Mouse (Mus musculus): ENCODE results near the gene Slc51b. TPM values are rescaled to one million over a fixed set of nuclear protein-coding genes. Genes with fewer than 3 reads are reported as not detected.

Gene Slc51b
- polyA plus RNA-seq, 2 experiments = not detected

DNA sequence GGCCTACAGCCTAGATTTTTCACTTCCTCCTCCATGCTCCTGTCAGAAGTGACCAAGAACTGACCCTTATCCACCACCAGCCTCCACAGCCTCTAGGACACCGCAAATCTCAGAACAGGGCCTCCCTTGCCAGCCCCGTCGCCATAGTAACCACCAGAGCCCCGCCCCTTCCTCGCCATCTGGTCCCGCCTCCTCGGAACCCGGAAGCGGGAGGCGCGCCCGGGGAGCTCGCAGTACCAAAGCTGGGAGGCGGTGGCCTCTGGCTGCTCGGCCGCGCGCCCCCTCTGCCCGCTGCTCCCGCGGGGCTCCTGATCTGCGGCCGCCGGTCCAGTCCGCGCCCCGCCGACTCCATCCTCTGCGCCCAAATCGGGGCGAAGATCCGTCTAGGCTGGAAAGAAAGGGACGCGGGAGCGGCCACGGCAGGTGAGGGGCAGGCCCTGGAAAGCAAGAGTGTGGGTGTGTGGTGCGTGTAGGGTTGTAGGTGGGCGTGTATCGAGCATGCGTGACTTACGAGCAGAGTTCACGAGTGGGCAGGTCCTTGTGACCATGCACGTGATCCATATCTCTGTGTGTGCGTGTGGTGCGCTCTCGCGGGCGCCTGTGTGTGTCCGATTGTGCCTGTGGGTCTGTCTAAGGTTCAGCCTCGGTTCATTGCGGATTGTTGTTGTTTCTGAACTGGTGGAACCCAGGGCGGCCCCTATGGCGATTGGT is 38.1 kb upstream of the Slc51b start, which contains the start of gene Spg21:
Spg21 (plus strand) TSS at position 216 of the 711 bp plus-strand sequence.
- Histone ChIP-seq H3K4me3 (replicated peaks; ENCODE audit: low read length) (peak within 1 kb of the TSS; percentile 87), H3K9ac (ENCODE audit: low read depth, low read length, severe bottlenecking) (peak within 1 kb of the TSS; percentile 75), H3K27me3 (ENCODE audit: control insufficient read depth, insufficient read depth, low read length) (no peaks in the 10 kb centered on the region), H3K27ac (replicated peaks; ENCODE audit: low read depth, low read length) (peak within 1 kb of the TSS; percentile 71), H3K36me3 (ENCODE audit: control insufficient read depth, insufficient read depth, low read length) (peaks cover 7% of the 10 kb centered on the region; the same call in 1 of the 2 replicates), H3K9me3 (ENCODE audit: control insufficient read depth, low read length) (no peaks in the 10 kb centered on the region), H3K4me1 (ENCODE audit: control insufficient read depth, insufficient read depth, low read length) (peaks cover 9% of the 10 kb centered on the region; the same call in 1 of the 2 replicates), H3K4me2 (replicated peaks; ENCODE audit: low read depth, low read length, severe bottlenecking) (peak within 1 kb of the TSS; percentile 72)
- TF ChIP-seq POLR2A (IDR thresholded peaks at IDR 0.05; ENCODE audit: borderline replicate concordance, extremely low read depth, insufficient read depth, insufficient read length) = 0 out of 2 replicates have a peak, but pooled peaks have one; percentile 43
- DNase-seq (ENCODE audit: low spot score) = peak; percentile 92
- under 1% methylated on average over 47 of the region's 53 CpGs for WGBS
- peak; percentile 95 for ATAC-seq (ENCODE audit: low FRiP score, low read depth)

DNA sequence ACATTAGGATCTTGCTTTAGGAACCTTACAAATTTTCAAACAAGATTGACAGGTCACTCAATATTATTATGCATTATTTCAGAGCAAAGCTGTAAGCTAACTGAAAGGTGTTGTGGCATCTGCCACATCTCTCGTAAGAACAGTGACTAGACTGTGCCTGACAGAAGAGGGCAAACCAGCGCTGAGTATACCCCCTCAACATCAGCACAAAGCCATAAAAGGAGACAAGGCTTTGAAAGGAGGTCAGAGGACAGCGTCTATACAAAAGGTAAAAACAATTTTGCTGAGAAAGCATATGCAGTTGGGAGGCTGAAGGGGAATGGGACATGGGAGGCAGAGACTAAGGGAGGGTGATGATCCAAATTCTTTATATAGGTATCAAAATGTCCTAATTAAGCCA is 37.4 kb upstream of the Slc51b start:
- Histone ChIP-seq H3K4me3 (replicated peaks; ENCODE audit: low read length) (peak overlapping the region; percentile 87), H3K4me1 (ENCODE audit: control insufficient read depth, insufficient read depth, low read length) (peaks cover 9% of the 10 kb centered on the region; the same call in 1 of the 2 replicates), H3K27me3 (ENCODE audit: control insufficient read depth, insufficient read depth, low read length) (no peaks in the 10 kb centered on the region), H3K27ac (replicated peaks; ENCODE audit: low read depth, low read length) (peak overlapping the region; percentile 71; the same call in 1 of the 2 replicates), H3K36me3 (ENCODE audit: control insufficient read depth, insufficient read depth, low read length) (peaks cover under 1% of the 10 kb centered on the region; the same call in 1 of the 2 replicates), H3K4me2 (replicated peaks; ENCODE audit: low read depth, low read length, severe bottlenecking) (peak overlapping the region; percentile 72), H3K9ac (ENCODE audit: low read depth, low read length, severe bottlenecking) (peak overlapping the region; percentile 75), H3K9me3 (ENCODE audit: control insufficient read depth, low read length) (no peaks in the 10 kb centered on the region)
- DNase-seq (ENCODE audit: low spot score) (no peak), ATAC-seq (ENCODE audit: low FRiP score, low read depth) (no peak)
- no peak for TF ChIP-seq POLR2A (IDR thresholded peaks at IDR 0.05; ENCODE audit: borderline replicate concordance, extremely low read depth, insufficient read depth, insufficient read length)
- 60% methylated on average over 3 of the region's 3 CpGs for whole genome bisulfite sequencing

DNA sequence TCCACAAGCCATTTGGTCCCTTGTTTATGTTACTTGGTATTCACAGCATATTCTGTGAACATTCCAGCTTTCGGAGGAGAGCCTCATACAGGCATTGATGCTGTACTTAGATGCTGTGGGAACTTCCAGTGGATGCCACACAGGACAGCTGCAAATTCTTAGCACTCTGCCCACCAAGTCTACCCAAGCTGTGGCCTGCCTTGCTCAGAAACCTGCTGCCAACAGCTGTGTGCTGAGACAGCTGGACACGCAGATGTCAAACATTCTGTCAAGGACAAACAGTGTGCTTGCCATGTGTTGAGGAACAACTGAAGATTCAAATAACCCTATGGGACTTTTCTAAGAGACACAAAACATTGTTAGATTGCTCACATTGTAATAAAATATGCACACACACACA is 36.2 kb upstream of the Slc51b start:
- no peak overlapping the region for H3K9ac ChIP-seq (ENCODE audit: low read depth, low read length, severe bottlenecking)
- H3K4me3 ChIP-seq (replicated peaks; ENCODE audit: low read length) = no peak overlapping the region
- DNase-seq (ENCODE audit: low spot score) (peak; percentile 56), ATAC-seq (ENCODE audit: low FRiP score, low read depth) (peak; percentile 21; the same call in 1 of the 2 replicates)
- H3K4me1 ChIP-seq (ENCODE audit: control insufficient read depth, insufficient read depth, low read length) = peaks cover 9% of the 10 kb centered on the region; the same call in 1 of the 2 replicates
- no peaks in the 10 kb centered on the region for H3K27me3 ChIP-seq (ENCODE audit: control insufficient read depth, insufficient read depth, low read length)
- 86% methylated on average over 2 of the region's 2 CpGs for WGBS
- H3K36me3 ChIP-seq (ENCODE audit: control insufficient read depth, insufficient read depth, low read length) = no peaks in the 10 kb centered on the region
- no peak overlapping the region for H3K4me2 ChIP-seq (replicated peaks; ENCODE audit: low read depth, low read length, severe bottlenecking)
- H3K9me3 ChIP-seq (ENCODE audit: control insufficient read depth, low read length) = no peaks in the 10 kb centered on the region
- no peak for TF ChIP-seq POLR2A (IDR thresholded peaks at IDR 0.05; ENCODE audit: borderline replicate concordance, extremely low read depth, insufficient read depth, insufficient read length)
- H3K27ac ChIP-seq (replicated peaks; ENCODE audit: low read depth, low read length) = no peak overlapping the region

DNA sequence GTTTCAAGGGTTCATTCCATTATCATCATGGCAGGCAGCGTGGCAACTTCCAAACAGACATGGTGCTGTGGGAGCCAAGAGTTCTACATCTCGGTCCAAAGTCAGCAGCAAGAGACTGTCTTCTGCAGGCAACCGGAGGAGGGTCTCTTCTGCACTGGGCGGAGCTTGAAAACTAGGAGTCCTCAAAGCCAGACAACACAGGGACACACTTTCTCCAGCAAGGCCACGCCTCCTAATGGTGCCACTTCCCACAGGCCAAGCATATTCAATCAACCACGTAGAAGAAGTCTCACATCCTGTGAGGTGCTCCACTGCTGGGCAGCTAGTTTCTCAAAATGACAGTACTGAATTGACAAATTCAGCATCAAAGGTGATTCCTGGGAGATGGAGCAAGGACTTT is 25.2 kb upstream of the Slc51b start:
- Histone ChIP-seq H3K4me2 (replicated peaks; ENCODE audit: low read depth, low read length, severe bottlenecking) (no peak overlapping the region), H3K36me3 (ENCODE audit: control insufficient read depth, insufficient read depth, low read length) (peaks cover 82% of the 10 kb centered on the region), H3K4me3 (replicated peaks; ENCODE audit: low read length) (no peak overlapping the region), H3K4me1 (ENCODE audit: control insufficient read depth, insufficient read depth, low read length) (no peaks in the 10 kb centered on the region), H3K27ac (replicated peaks; ENCODE audit: low read depth, low read length) (no peak overlapping the region), H3K27me3 (ENCODE audit: control insufficient read depth, insufficient read depth, low read length) (no peaks in the 10 kb centered on the region), H3K9me3 (ENCODE audit: control insufficient read depth, low read length) (no peaks in the 10 kb centered on the region), H3K9ac (ENCODE audit: low read depth, low read length, severe bottlenecking) (no peak overlapping the region)
- WGBS = 90% methylated on average over 6 of the region's 6 CpGs
- ATAC-seq (ENCODE audit: low FRiP score, low read depth) = no peak
- DNase-seq (ENCODE audit: low spot score) = no peak
- no peak for TF ChIP-seq POLR2A (IDR thresholded peaks at IDR 0.05; ENCODE audit: borderline replicate concordance, extremely low read depth, insufficient read depth, insufficient read length)

DNA sequence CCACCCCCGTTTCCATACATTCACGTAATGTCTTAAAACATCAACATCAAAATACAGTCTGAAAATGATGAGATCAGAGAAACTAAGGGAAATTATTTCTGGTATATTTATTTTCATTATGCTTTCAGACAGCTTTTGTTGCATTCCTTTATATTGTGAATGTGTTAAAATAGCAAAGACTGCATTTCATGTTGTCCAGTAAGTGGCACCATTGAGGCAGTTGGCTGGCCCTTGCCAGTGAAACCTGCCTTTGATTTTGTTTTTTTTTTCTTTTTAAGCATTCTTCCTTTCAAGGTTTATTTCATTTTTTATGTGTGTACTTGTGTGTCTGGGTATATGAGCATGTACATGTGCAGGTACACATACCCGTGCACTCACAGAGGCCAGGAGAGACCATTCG is 21.9 kb upstream of the Slc51b start:
- DNase-seq (ENCODE audit: low spot score) (no peak), ATAC-seq (ENCODE audit: low FRiP score, low read depth) (no peak)
- Histone ChIP-seq H3K27ac (replicated peaks; ENCODE audit: low read depth, low read length) (no peak overlapping the region), H3K4me1 (ENCODE audit: control insufficient read depth, insufficient read depth, low read length) (no peaks in the 10 kb centered on the region), H3K27me3 (ENCODE audit: control insufficient read depth, insufficient read depth, low read length) (no peaks in the 10 kb centered on the region), H3K9ac (ENCODE audit: low read depth, low read length, severe bottlenecking) (no peak overlapping the region), H3K9me3 (ENCODE audit: control insufficient read depth, low read length) (no peaks in the 10 kb centered on the region), H3K36me3 (ENCODE audit: control insufficient read depth, insufficient read depth, low read length) (peaks cover 76% of the 10 kb centered on the region), H3K4me3 (replicated peaks; ENCODE audit: low read length) (no peak overlapping the region), H3K4me2 (replicated peaks; ENCODE audit: low read depth, low read length, severe bottlenecking) (no peak overlapping the region)
- TF ChIP-seq POLR2A (IDR thresholded peaks at IDR 0.05; ENCODE audit: borderline replicate concordance, extremely low read depth, insufficient read depth, insufficient read length) = no peak
- 94% methylated on average over 4 of the region's 4 CpGs for WGBS

All from limb, embryonic 14.5 days (tissue).